Mouse (Mus musculus) midbrain, embryonic 15.5 days (tissue): Measurements from ENCODE around the gene Prkaca. TPM values are rescaled to one million over a fixed set of nuclear protein-coding genes. Genes with fewer than 3 reads are reported as not detected.
"Not testable (repeated sequence)": the region's sequence is repeated elsewhere in the genome, so short reads cannot be mapped to it uniquely, and the experiment has no call there.

ENCODE experiments used
- ATAC-seq: fragments of 200-750 bp; cut with Nextera tagmentation; replicated peaks from 2 replicates; pipeline ENCODE4 v1.8.0; 2017; ENCODE audit warnings: moderate TSS enrichment
- H3K27ac ChIP-seq: fragments of 300-500 bp; sonication (generic); 2 replicates; pipeline ENCODE4 v1.5.1; 2015; ENCODE audit warnings: mild to moderate bottlenecking, inconsistent platforms
- H3K27me3 ChIP-seq: fragments of 300-500 bp; sonication (generic); replicated peaks from 2 replicates; pipeline ENCODE4 v1.6.1; 2015; ENCODE audit warnings: inconsistent platforms
- H3K36me3 ChIP-seq: fragments of 300-500 bp; sonication (generic); replicated peaks from 2 replicates; pipeline ENCODE4 v1.6.1; 2015; ENCODE audit warnings: inconsistent platforms
- H3K4me1 ChIP-seq: fragments of 300-500 bp; sonication (generic); 2 replicates; pipeline ENCODE4 v1.6.1; 2015; ENCODE audit warnings: inconsistent platforms
- H3K4me2 ChIP-seq: fragments of 300-500 bp; sonication (generic); 2 replicates; pipeline ENCODE4 v1.6.1; 2015; ENCODE audit warnings: inconsistent platforms, mild to moderate bottlenecking, moderate library complexity
- H3K4me3 ChIP-seq: fragments of 300-500 bp; sonication (generic); 2 replicates; pipeline ENCODE4 v1.5.1; 2015; ENCODE audit warnings: mild to moderate bottlenecking, inconsistent platforms
- H3K9ac ChIP-seq: fragments of 300-500 bp; sonication (generic); 2 replicates; pipeline ENCODE4 v1.6.1; 2015; ENCODE audit warnings: mild to moderate bottlenecking, inconsistent platforms
- H3K9me3 ChIP-seq: fragments of 300-500 bp; sonication (generic); 2 replicates; pipeline ENCODE4 v1.6.1; 2016; ENCODE audit warnings: inconsistent platforms
- WGBS: fragments of 180-500 bp; shearing (Covaris S2); methylation state at CpG from one replicate; pipeline ENCODE4 v1.1.7; 2015; ENCODE audit warnings: mixed read lengths; 5-methylcytosine and 5-hydroxymethylcytosine counted together
- polyA plus RNA-seq: library from polyadenylated mRNA; unstranded; fragments of >200 nt; fragmentation: Nextera tagmentation; extraction: Ambion mirVana; gene quantifications from 2 replicates; pipeline ENCODE4 v1.2.1, GENCODE M21; 2015

Prkaca gene
- polyA plus RNA-seq, 1 experiment from 2014 or later = 228 TPM

DNA sequence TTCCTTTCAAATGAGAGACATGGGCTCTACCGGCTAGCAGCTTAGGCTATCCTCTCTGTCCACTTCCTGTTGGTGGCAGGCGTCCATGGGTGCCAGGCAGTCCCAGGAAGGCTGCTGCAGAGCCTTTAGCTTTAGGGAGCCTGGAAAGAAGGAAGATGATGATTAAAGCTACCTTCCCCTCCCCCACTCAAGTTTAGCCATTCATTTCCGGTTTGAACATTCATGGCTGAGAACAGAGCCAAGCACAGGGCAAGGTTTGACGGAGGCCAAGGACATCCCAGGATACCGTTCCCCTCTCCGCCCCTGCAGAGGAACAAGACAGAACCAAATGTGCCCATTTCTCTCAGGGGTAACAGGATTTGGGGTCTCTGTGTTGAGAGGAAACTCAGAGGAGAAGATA is 4.9 kb downstream of the Prkaca start:
- H3K9ac ChIP-seq = 0 out of 2 replicates have a peak overlapping the region, but pooled peaks have one; percentile 20
- H3K27me3 ChIP-seq = no peaks in the 10 kb centered on the region
- ATAC-seq = no peak
- H3K27ac ChIP-seq = no peak overlapping the region
- H3K4me2 ChIP-seq = no peak overlapping the region
- peaks cover 40% of the 10 kb centered on the region for H3K4me1 ChIP-seq
- no peaks in the 10 kb centered on the region for H3K9me3 ChIP-seq
- WGBS = 71% methylated on average over 6 of the region's 6 CpGs
- H3K36me3 ChIP-seq = peaks cover 19% of the 10 kb centered on the region; the same call in 1 of the 2 replicates
- H3K4me3 ChIP-seq = no peak overlapping the region

- H3K27ac ChIP-seq = no peak overlapping the region
- no peak for ATAC-seq
Measured at GRCm38 (mm10) chr8:83978200-83978599, 5.4 kb downstream of the Prkaca start.

GRCm38 (mm10) chr8:83980250-83980649 is 7.5 kb downstream of the Prkaca start:
- ATAC-seq = no peak
- H3K4me1 ChIP-seq = peaks cover 24% of the 10 kb centered on the region
- H3K27me3 ChIP-seq = no peaks in the 10 kb centered on the region
- no peak overlapping the region for H3K27ac ChIP-seq
- no peak overlapping the region for H3K9ac ChIP-seq
- H3K36me3 ChIP-seq = peaks cover 34% of the 10 kb centered on the region; the same call in 1 of the 2 replicates
- no peaks in the 10 kb centered on the region for H3K9me3 ChIP-seq
- WGBS = 91% methylated on average over 1 of the region's 1 CpGs
- no peak overlapping the region for H3K4me2 ChIP-seq
- no peak overlapping the region for H3K4me3 ChIP-seq

More at GRCm38 (mm10) chr8:83978200-83978599, 5.4 kb downstream of the Prkaca start:
- WGBS = 69% methylated on average over 9 of the region's 9 CpGs
- Histone ChIP-seq H3K4me2 (no peak overlapping the region), H3K9me3 (no peaks in the 10 kb centered on the region), H3K9ac (no peak overlapping the region), H3K27me3 (no peaks in the 10 kb centered on the region), H3K36me3 (peaks cover 24% of the 10 kb centered on the region; the same call in 1 of the 2 replicates), H3K4me1 (peaks cover 40% of the 10 kb centered on the region), H3K4me3 (no peak overlapping the region)

DNA sequence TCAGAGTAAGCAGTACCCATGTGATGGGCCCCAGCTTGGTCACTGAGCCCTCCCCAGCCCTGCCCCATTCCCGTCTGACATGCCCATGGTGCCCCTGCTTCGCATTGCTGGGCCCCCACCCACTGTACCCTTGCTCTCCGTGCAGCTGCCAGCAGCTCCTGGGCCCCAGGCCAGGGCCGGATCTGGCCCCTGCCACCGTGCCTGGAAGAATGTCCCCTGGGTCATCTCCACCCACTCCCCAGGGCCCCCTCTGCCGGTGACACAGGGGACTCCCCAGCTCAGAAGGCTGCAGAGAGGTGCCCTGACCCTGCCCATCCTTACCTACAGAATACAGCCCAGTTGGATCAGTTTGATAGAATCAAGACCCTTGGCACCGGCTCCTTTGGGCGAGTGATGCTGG is 8.1 kb downstream of the Prkaca start:
- H3K9me3 ChIP-seq = no peaks in the 10 kb centered on the region
- WGBS = 84% methylated on average over 8 of the region's 8 CpGs
- peaks cover 24% of the 10 kb centered on the region for H3K4me1 ChIP-seq
- H3K27me3 ChIP-seq = no peaks in the 10 kb centered on the region
- ATAC-seq = no peak
- no peak overlapping the region for H3K9ac ChIP-seq
- no peak overlapping the region for H3K4me3 ChIP-seq
- H3K4me2 ChIP-seq = no peak overlapping the region
- peaks cover 38% of the 10 kb centered on the region for H3K36me3 ChIP-seq
- no peak overlapping the region for H3K27ac ChIP-seq

DNA sequence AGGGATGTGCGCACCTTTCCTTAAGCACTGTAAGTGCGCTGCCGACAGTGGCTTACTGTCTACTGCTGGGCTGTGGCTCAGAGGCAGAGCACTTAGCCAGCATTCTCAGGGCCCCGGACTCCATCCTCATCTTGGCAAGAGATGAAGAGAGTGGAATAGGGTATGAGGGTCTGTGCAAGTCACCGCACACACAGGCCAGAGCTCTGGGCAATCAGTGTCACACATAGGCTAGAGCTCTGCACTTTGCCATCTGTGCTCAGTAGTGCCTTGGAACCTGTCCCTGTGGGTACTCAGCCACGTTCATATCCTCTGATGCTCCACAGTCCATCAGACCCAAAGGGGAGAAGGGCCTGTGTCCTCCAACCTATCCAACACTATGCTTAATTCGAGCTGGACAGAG is 8.7 kb downstream of the Prkaca start:
- peaks cover 22% of the 10 kb centered on the region for H3K4me1 ChIP-seq
- H3K9me3 ChIP-seq = no peaks in the 10 kb centered on the region
- H3K36me3 ChIP-seq = peaks cover 45% of the 10 kb centered on the region
- H3K9ac ChIP-seq = no peak overlapping the region
- no peak overlapping the region for H3K4me3 ChIP-seq
- no peaks in the 10 kb centered on the region for H3K27me3 ChIP-seq
- H3K4me2 ChIP-seq = no peak overlapping the region
- no peak for ATAC-seq
- no peak overlapping the region for H3K27ac ChIP-seq
- 96% methylated on average over 7 of the region's 7 CpGs for WGBS

GRCm38 (mm10) chr8:83982449-83982848 is 9.7 kb downstream of the Prkaca start:
- Histone ChIP-seq H3K4me2 (no peak overlapping the region), H3K4me3 (no peak overlapping the region), H3K9me3 (no peaks in the 10 kb centered on the region), H3K4me1 (peaks cover 12% of the 10 kb centered on the region), H3K9ac (no peak overlapping the region), H3K27ac (no peak overlapping the region), H3K36me3 (peaks cover 53% of the 10 kb centered on the region), H3K27me3 (no peaks in the 10 kb centered on the region)
- 93% methylated on average over 4 of the region's 4 CpGs for WGBS
- ATAC-seq = no peak

DNA sequence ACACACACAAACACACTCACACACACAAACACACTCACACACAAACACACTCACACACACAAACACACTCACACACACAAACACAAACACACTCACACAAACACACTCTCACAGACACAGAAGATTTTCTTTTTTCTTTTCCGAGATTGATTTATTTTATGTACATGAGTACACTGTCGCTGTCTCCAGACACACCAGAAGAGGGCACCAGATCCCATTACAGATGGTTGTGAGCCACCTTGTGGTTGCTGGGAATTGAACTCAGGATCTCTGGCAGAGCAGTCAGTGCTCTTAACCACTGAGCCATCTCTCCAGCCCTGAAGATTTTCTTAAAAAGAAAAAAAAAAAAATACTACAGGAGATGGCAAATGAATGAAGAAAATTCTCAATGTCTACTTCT is 10.4 kb downstream of the Prkaca start:
- ATAC-seq, H3K4me3 ChIP-seq, H3K27ac ChIP-seq: not testable (repeated sequence)

GRCm38 (mm10) chr8:83989243-83989642 is 16.4 kb downstream of the Prkaca start:
- ATAC-seq = no peak
- no peak overlapping the region for H3K4me3 ChIP-seq
- no peak overlapping the region for H3K4me2 ChIP-seq
- no peaks in the 10 kb centered on the region for H3K27me3 ChIP-seq
- no peak overlapping the region for H3K9ac ChIP-seq
- H3K27ac ChIP-seq = no peak overlapping the region
- 87% methylated on average over 7 of the region's 7 CpGs for WGBS
- no peaks in the 10 kb centered on the region for H3K4me1 ChIP-seq
- H3K9me3 ChIP-seq = no peaks in the 10 kb centered on the region
- peaks cover 58% of the 10 kb centered on the region for H3K36me3 ChIP-seq

More for the DNA sequence above, 10.4 kb downstream of the Prkaca start:
- 94% methylated on average over 2 of the region's 2 CpGs for WGBS
- not testable (repeated sequence) for H3K9ac ChIP-seq, H3K4me1 ChIP-seq, H3K9me3 ChIP-seq, H3K4me2 ChIP-seq, H3K27me3 ChIP-seq
- H3K36me3 ChIP-seq = peaks cover 57% of the 10 kb centered on the region

DNA sequence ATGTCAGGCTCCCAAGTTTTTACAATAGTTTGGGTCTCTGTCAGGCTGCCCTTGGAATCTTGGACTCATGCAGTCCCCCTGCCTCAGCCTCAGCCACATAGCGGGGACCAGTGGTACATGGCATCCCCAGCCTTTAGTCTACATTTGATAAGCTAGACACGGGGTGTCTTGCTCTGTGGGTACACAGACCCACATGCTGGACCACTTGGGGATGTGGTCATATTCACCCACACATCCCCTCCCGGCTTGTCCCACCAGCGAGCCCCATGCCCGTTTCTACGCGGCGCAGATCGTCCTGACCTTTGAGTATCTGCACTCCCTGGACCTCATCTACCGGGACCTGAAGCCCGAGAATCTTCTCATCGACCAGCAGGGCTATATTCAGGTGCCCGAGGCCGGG is 17.4 kb downstream of the Prkaca start:
- no peaks in the 10 kb centered on the region for H3K9me3 ChIP-seq
- peaks cover 59% of the 10 kb centered on the region for H3K36me3 ChIP-seq
- H3K9ac ChIP-seq = no peak overlapping the region
- H3K4me3 ChIP-seq = no peak overlapping the region
- ATAC-seq = no peak
- H3K4me2 ChIP-seq = no peak overlapping the region
- no peak overlapping the region for H3K27ac ChIP-seq
- WGBS = 92% methylated on average over 14 of the region's 14 CpGs
- no peaks in the 10 kb centered on the region for H3K27me3 ChIP-seq
- no peaks in the 10 kb centered on the region for H3K4me1 ChIP-seq

GRCm38 (mm10) chr8:83992488-83992887 is 19.7 kb downstream of the Prkaca start:
- 84% methylated on average over 2 of the region's 2 CpGs for WGBS
- Histone ChIP-seq H3K4me3 (no peak overlapping the region), H3K36me3 (peaks cover 40% of the 10 kb centered on the region), H3K4me2 (no peak overlapping the region), H3K4me1 (peaks cover 5% of the 10 kb centered on the region), H3K27me3 (no peaks in the 10 kb centered on the region), H3K27ac (no peak overlapping the region), H3K9me3 (no peaks in the 10 kb centered on the region), H3K9ac (no peak overlapping the region)
- ATAC-seq = no peak

- Histone ChIP-seq H3K4me2 (no peak overlapping the region), H3K27ac (no peak overlapping the region), H3K36me3 (peaks cover 31% of the 10 kb centered on the region), H3K4me3 (no peak overlapping the region), H3K27me3 (no peaks in the 10 kb centered on the region), H3K9me3 (no peaks in the 10 kb centered on the region), H3K9ac (no peak overlapping the region), H3K4me1 (peaks cover 12% of the 10 kb centered on the region)
- ATAC-seq = no peak
- WGBS = 83% methylated on average over 3 of the region's 3 CpGs
Measured at GRCm38 (mm10) chr8:83994030-83994429, 21.2 kb downstream of the Prkaca start.

DNA sequence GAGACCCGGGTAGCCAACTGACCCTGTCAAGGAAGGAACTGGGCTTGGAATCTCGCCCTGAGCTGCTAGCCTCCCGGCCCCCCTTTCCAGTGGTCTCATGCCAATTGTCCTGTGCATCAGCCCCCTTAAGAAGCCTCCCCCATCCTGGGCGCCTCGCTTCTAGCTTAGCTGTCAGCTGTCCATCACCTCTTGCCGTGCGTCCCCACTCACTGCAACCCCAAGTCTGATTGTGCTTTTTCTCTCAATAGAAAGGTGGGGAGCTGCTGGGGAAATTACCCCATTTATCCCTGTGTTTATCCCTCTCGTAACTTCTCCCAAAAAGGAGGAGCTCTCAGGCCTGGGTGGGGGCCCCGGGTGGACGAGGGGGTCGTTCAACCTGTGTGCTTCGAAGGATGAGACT is 23.2 kb downstream of the Prkaca start:
- peaks cover 14% of the 10 kb centered on the region for H3K36me3 ChIP-seq
- peaks cover 7% of the 10 kb centered on the region for H3K27me3 ChIP-seq
- H3K9me3 ChIP-seq = no peaks in the 10 kb centered on the region
- H3K9ac ChIP-seq = no peak overlapping the region
- H3K4me3 ChIP-seq = no peak overlapping the region
- H3K27ac ChIP-seq = no peak overlapping the region
- ATAC-seq = no peak
- WGBS = 11% methylated on average over 12 of the region's 12 CpGs
- peaks cover 22% of the 10 kb centered on the region for H3K4me1 ChIP-seq
- H3K4me2 ChIP-seq = peak overlapping the region; percentile 90
